Mouse (Mus musculus): ENCODE measurements around the gene Pcdh7. TPM values are rescaled to one million over a fixed set of nuclear protein-coding genes. Genes with fewer than 3 reads are reported as not detected.

Pcdh7 gene
- polyA plus RNA-seq, 1 experiment = not detected

GRCm38 (mm10) chr5:57847500-57847899, 129.7 kb downstream of the Pcdh7 start:
- H3K4me1 ChIP-seq (ENCODE audit: control insufficient read depth, insufficient read depth, low read length) = no peaks in the 10 kb centered on the region
- H3K27ac ChIP-seq (ENCODE audit: insufficient read depth, low read depth, low read length) = no peak overlapping the region
- H3K4me3 ChIP-seq (ENCODE audit: insufficient read depth, low read depth, low read length) = no peak overlapping the region
- TF ChIP-seq POLR2A (IDR thresholded peaks at IDR 0.05; ENCODE audit: insufficient read depth, low read depth, low read length) = no peak
- TF ChIP-seq CTCF (IDR thresholded peaks at IDR 0.05; ENCODE audit: insufficient read depth, low read depth, low read length) = no peak
- WGBS = 71% methylated on average over 3 of the region's 3 CpGs

GRCm38 (mm10) chr5:57850111-57850510, 132.3 kb downstream of the Pcdh7 start:
- TF ChIP-seq POLR2A (IDR thresholded peaks at IDR 0.05; ENCODE audit: insufficient read depth, low read depth, low read length) (no peak), CTCF (IDR thresholded peaks at IDR 0.05; ENCODE audit: insufficient read depth, low read depth, low read length) (no peak)
- 37% methylated on average over 2 of the region's 2 CpGs for WGBS
- Histone ChIP-seq H3K4me1 (ENCODE audit: control insufficient read depth, insufficient read depth, low read length) (no peaks in the 10 kb centered on the region), H3K27ac (ENCODE audit: insufficient read depth, low read depth, low read length) (no peak overlapping the region), H3K4me3 (ENCODE audit: insufficient read depth, low read depth, low read length) (no peak overlapping the region)

DNA sequence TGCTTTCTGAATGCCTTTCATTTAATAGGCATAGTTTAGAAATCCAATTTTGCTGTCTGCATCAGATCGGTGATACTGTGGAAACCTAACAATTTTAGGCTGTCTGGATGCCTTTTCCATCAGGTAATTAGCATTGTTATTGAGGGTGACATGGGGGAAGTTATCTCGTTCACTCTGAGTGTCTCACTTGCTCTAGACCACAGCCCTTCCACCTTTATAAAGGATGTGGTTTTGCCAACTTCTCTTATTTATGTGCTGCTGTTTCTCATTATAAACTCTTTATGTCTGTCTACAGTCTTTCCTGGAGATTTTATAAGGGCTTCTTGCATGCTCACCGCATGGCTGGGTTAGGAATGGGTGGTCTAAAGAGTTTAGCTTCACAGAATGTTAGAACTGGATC, 139.5 kb downstream of the Pcdh7 start:
- 61% methylated on average over 3 of the region's 3 CpGs for WGBS
- Histone ChIP-seq H3K27ac (ENCODE audit: insufficient read depth, low read depth, low read length) (no peak overlapping the region), H3K4me3 (ENCODE audit: insufficient read depth, low read depth, low read length) (no peak overlapping the region), H3K4me1 (ENCODE audit: control insufficient read depth, insufficient read depth, low read length) (no peaks in the 10 kb centered on the region)
- TF ChIP-seq CTCF (IDR thresholded peaks at IDR 0.05; ENCODE audit: insufficient read depth, low read depth, low read length) (no peak), POLR2A (IDR thresholded peaks at IDR 0.05; ENCODE audit: insufficient read depth, low read depth, low read length) (no peak)

GRCm38 (mm10) chr5:57864254-57864653, 146.5 kb downstream of the Pcdh7 start:
- WGBS = 93% methylated on average over 3 of the region's 3 CpGs
- no peak for TF ChIP-seq POLR2A (IDR thresholded peaks at IDR 0.05; ENCODE audit: insufficient read depth, low read depth, low read length)
- TF ChIP-seq CTCF (IDR thresholded peaks at IDR 0.05; ENCODE audit: insufficient read depth, low read depth, low read length) = no peak
- Histone ChIP-seq H3K4me3 (ENCODE audit: insufficient read depth, low read depth, low read length) (no peak overlapping the region), H3K27ac (ENCODE audit: insufficient read depth, low read depth, low read length) (no peak overlapping the region), H3K4me1 (ENCODE audit: control insufficient read depth, insufficient read depth, low read length) (no peaks in the 10 kb centered on the region)

GRCm38 (mm10) chr5:57865256-57865655, 147.5 kb downstream of the Pcdh7 start:
- Histone ChIP-seq H3K4me3 (ENCODE audit: insufficient read depth, low read depth, low read length) (no peak overlapping the region), H3K27ac (ENCODE audit: insufficient read depth, low read depth, low read length) (no peak overlapping the region), H3K4me1 (ENCODE audit: control insufficient read depth, insufficient read depth, low read length) (no peaks in the 10 kb centered on the region)
- 80% methylated on average over 3 of the region's 3 CpGs for WGBS
- TF ChIP-seq CTCF (IDR thresholded peaks at IDR 0.05; ENCODE audit: insufficient read depth, low read depth, low read length) (no peak), POLR2A (IDR thresholded peaks at IDR 0.05; ENCODE audit: insufficient read depth, low read depth, low read length) (no peak)

DNA sequence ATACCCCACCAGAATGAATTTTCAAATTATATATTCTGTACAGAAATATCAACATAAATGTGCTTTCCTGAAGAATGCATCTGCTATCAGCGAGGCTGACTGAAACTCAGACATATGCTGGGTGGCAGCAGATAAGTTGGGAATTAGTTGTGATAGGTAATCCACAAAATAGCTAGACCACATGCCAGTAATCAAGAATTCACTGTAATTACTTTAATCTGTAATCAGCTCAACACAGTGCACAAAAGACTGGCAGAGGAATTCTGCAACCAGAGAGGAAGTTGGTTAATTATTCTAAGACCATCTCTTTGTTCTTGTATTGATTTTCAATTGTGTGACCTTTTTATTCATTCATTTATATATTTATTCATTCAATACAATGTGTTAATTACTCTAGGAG, 148.3 kb downstream of the Pcdh7 start:
- no peak for TF ChIP-seq CTCF (IDR thresholded peaks at IDR 0.05; ENCODE audit: insufficient read depth, low read depth, low read length)
- TF ChIP-seq POLR2A (IDR thresholded peaks at IDR 0.05; ENCODE audit: insufficient read depth, low read depth, low read length) = no peak
- WGBS = 57% methylated on average over 1 of the region's 1 CpGs
- H3K4me1 ChIP-seq (ENCODE audit: control insufficient read depth, insufficient read depth, low read length) = no peaks in the 10 kb centered on the region
- no peak overlapping the region for H3K27ac ChIP-seq (ENCODE audit: insufficient read depth, low read depth, low read length)
- no peak overlapping the region for H3K4me3 ChIP-seq (ENCODE audit: insufficient read depth, low read depth, low read length)

GRCm38 (mm10) chr5:57867906-57868305, 150.1 kb downstream of the Pcdh7 start:
- WGBS = 74% methylated on average over 2 of the region's 2 CpGs
- Histone ChIP-seq H3K4me3 (ENCODE audit: insufficient read depth, low read depth, low read length) (no peak overlapping the region), H3K27ac (ENCODE audit: insufficient read depth, low read depth, low read length) (no peak overlapping the region), H3K4me1 (ENCODE audit: control insufficient read depth, insufficient read depth, low read length) (no peaks in the 10 kb centered on the region)
- TF ChIP-seq POLR2A (IDR thresholded peaks at IDR 0.05; ENCODE audit: insufficient read depth, low read depth, low read length) (no peak), CTCF (IDR thresholded peaks at IDR 0.05; ENCODE audit: insufficient read depth, low read depth, low read length) (no peak)

GRCm38 (mm10) chr5:57868702-57869101, 150.9 kb downstream of the Pcdh7 start:
- Histone ChIP-seq H3K4me1 (ENCODE audit: control insufficient read depth, insufficient read depth, low read length) (no peaks in the 10 kb centered on the region), H3K27ac (ENCODE audit: insufficient read depth, low read depth, low read length) (no peak overlapping the region), H3K4me3 (ENCODE audit: insufficient read depth, low read depth, low read length) (no peak overlapping the region)
- TF ChIP-seq CTCF (IDR thresholded peaks at IDR 0.05; ENCODE audit: insufficient read depth, low read depth, low read length) = no peak
- no peak for TF ChIP-seq POLR2A (IDR thresholded peaks at IDR 0.05; ENCODE audit: insufficient read depth, low read depth, low read length)
- 44% methylated on average over 4 of the region's 4 CpGs for WGBS

DNA sequence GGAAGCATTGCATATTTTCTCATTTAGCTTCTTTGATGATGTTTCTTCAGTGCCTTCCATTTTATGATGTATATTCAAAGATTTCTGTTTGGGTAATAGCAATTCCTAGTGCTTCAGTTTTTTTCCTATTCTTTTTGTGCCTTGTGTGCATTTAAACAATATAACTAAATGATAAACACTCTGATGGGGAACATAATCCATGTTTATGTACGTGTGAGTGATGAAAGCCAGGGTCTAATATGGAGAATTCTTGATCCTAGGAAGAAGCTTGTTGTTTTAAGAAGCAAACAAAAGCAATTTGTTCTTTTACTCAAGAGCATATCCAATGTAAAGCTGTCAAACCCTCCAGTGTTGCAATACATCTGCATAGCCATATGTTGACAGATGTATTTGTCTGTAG, 153.0 kb downstream of the Pcdh7 start:
- WGBS = 78% methylated on average over 1 of the region's 1 CpGs
- H3K27ac ChIP-seq (ENCODE audit: insufficient read depth, low read depth, low read length) = no peak overlapping the region
- no peak for TF ChIP-seq CTCF (IDR thresholded peaks at IDR 0.05; ENCODE audit: insufficient read depth, low read depth, low read length)
- TF ChIP-seq POLR2A (IDR thresholded peaks at IDR 0.05; ENCODE audit: insufficient read depth, low read depth, low read length) = no peak
- H3K4me3 ChIP-seq (ENCODE audit: insufficient read depth, low read depth, low read length) = no peak overlapping the region
- H3K4me1 ChIP-seq (ENCODE audit: control insufficient read depth, insufficient read depth, low read length) = no peaks in the 10 kb centered on the region

DNA sequence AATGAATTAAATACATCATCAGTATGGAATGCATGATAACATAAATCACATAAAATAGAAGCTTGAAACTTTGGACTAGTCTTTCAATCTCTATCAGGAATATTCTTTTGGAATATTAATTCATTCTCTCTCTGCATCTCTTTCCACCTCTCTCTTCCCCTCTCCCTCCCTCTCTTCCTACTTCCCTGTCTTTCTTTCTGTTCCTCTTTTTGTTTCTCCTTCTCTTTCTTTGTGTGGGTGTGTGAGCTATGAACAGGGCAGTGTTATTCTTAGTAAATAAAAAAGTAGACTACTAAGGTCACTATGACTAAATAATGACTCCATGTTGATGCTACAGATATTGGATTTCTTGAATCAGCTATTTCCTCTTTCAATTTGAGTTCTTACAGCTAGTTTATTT, 167.2 kb downstream of the Pcdh7 start:
- Histone ChIP-seq H3K27ac (ENCODE audit: insufficient read depth, low read depth, low read length) (no peak overlapping the region), H3K4me1 (ENCODE audit: control insufficient read depth, insufficient read depth, low read length) (no peaks in the 10 kb centered on the region), H3K4me3 (ENCODE audit: insufficient read depth, low read depth, low read length) (no peak overlapping the region)
- TF ChIP-seq CTCF (IDR thresholded peaks at IDR 0.05; ENCODE audit: insufficient read depth, low read depth, low read length) (no peak), POLR2A (IDR thresholded peaks at IDR 0.05; ENCODE audit: insufficient read depth, low read depth, low read length) (no peak)
